Mouse (Mus musculus) CH12.LX (cell line): ENCODE measurements around the gene Arpc5. TPM values are rescaled to one million over a fixed set of nuclear protein-coding genes. Genes with fewer than 3 reads are reported as not detected.
A peak's percentile ranks its signal among the peaks of the same experiment; 100 is the strongest.

Source experiments
- DNase-seq: peaks from one replicate; pipeline ENCODE4 v3.0.0-alpha.2; 2013; ENCODE audit errors: extremely low read depth
- H3K27ac ChIP-seq: 2 replicates; pipeline ENCODE4 v1.5.1; 2012; ENCODE audit warnings: low read depth, mild to moderate bottlenecking, control low read depth, moderate library complexity; ENCODE audit not compliant: insufficient read depth
- H3K27me3 ChIP-seq: replicated peaks from 2 replicates; pipeline ENCODE3; 2012; ENCODE audit warnings: inconsistent platforms
- H3K36me3 ChIP-seq, 2 experiments: replicated peaks in 1 of 2; 2 replicates each; pipeline versions ENCODE3 to v1.6.1; 2012; ENCODE audit warnings: inconsistent platforms in 1 of 2, low read length in 1 of 2, mild to moderate bottlenecking in 1 of 2, mixed read lengths in 1 of 2, moderate library complexity in 1 of 2; ENCODE audit not compliant: control insufficient read depth in 1 of 2, insufficient read depth in 1 of 2
- H3K4me1 ChIP-seq, 2 experiments: 2 replicates each; pipeline ENCODE4 v1.6.1; 2012; ENCODE audit warnings: inconsistent platforms in 1 of 2, moderate library complexity in 1 of 2; ENCODE audit not compliant: insufficient read depth in 2 of 2, control insufficient read depth in 1 of 2
- H3K4me2 ChIP-seq: 2 replicates; pipeline ENCODE4 v1.6.1; 2012; ENCODE audit warnings: low read depth, mild to moderate bottlenecking, control low read depth; ENCODE audit not compliant: poor library complexity, insufficient read depth, severe bottlenecking
- H3K4me3 ChIP-seq, 3 experiments: fragments of 150-350 bp in 1 of 3; sonication (generic) in 1 of 3; replicated peaks in 1 of 3; 2 replicates each; pipeline versions ENCODE3 to v1.5.1; 2011 to 2012; ENCODE audit warnings: low read depth in 2 of 3, low read length in 2 of 3, mild to moderate bottlenecking in 2 of 3, moderate library complexity in 2 of 3, control low read depth in 1 of 3, improper control_type of control experiment in 1 of 3, inconsistent platforms in 1 of 3, mixed read lengths in 1 of 3; ENCODE audit not compliant: poor library complexity in 1 of 3
- H3K79me2 ChIP-seq: replicated peaks from 2 replicates; pipeline ENCODE4 v1.6.1; 2012; ENCODE audit warnings: mild to moderate bottlenecking, moderate library complexity; ENCODE audit not compliant: control insufficient read depth, poor library complexity, insufficient read depth, severe bottlenecking; ENCODE audit errors: extremely low read depth
- H3K9ac ChIP-seq: 2 replicates; pipeline ENCODE4 v1.6.1; 2012; ENCODE audit warnings: low read depth, mild to moderate bottlenecking, control low read depth, moderate library complexity; ENCODE audit not compliant: insufficient read depth
- H3K9me3 ChIP-seq: replicated peaks from 2 replicates; pipeline ENCODE3; 2012; ENCODE audit warnings: low read length, inconsistent platforms, mixed read lengths
- BHLHE40 ChIP-seq: IDR thresholded peaks from 2 replicates; pipeline ENCODE4 v1.6.1; 2011; ENCODE audit warnings: mild to moderate bottlenecking, low read depth, low read length, improper control_type of control experiment
- CHD1 ChIP-seq: IDR thresholded peaks from 2 replicates; pipeline ENCODE4 v1.6.1; 2012; ENCODE audit warnings: low read depth, low read length, improper control_type of control experiment, inconsistent platforms
- CHD2 ChIP-seq: IDR thresholded peaks from 2 replicates; pipeline ENCODE4 v1.6.1; 2011; ENCODE audit warnings: low read length, improper control_type of control experiment
- CTCF ChIP-seq, 2 experiments: IDR thresholded peaks in 1 of 2; conservative IDR thresholded peaks in 1 of 2; 2 replicates each; pipeline ENCODE4 v1.5.1; 2011 to 2012; ENCODE audit warnings: low read depth in 2 of 2, low read length in 2 of 2, improper control_type of control experiment in 1 of 2, inconsistent platforms in 1 of 2, mild to moderate bottlenecking in 1 of 2, moderate library complexity in 1 of 2
- E2F4 ChIP-seq: IDR thresholded peaks from 2 replicates; pipeline ENCODE4 v1.6.1; 2011; ENCODE audit warnings: low read depth, low read length, improper control_type of control experiment; ENCODE audit not compliant: insufficient replicate concordance
- ETS1 ChIP-seq: conservative IDR thresholded peaks from 2 replicates; pipeline ENCODE4 v1.6.1; 2012; ENCODE audit warnings: low read depth, mild to moderate bottlenecking, inconsistent platforms, low read length, improper control_type of control experiment, moderate library complexity
- GABPA ChIP-seq: IDR thresholded peaks from 2 replicates; pipeline ENCODE4 v1.6.1; 2012; ENCODE audit warnings: low read depth, low read length, improper control_type of control experiment, inconsistent platforms; ENCODE audit not compliant: insufficient replicate concordance
- HCFC1 ChIP-seq: IDR thresholded peaks from 2 replicates; pipeline ENCODE4 v1.6.1; 2012; ENCODE audit warnings: low read depth, mild to moderate bottlenecking, inconsistent platforms, low read length, improper control_type of control experiment
- JUN ChIP-seq: IDR thresholded peaks from 2 replicates; pipeline ENCODE4 v1.6.1; 2011; ENCODE audit warnings: low read depth, mild to moderate bottlenecking, low read length, improper control_type of control experiment, moderate library complexity; ENCODE audit not compliant: insufficient read depth
- JUND ChIP-seq: conservative IDR thresholded peaks from 2 replicates; pipeline ENCODE4 v1.6.1; 2011; ENCODE audit warnings: low read depth, low read length, improper control_type of control experiment
- KAT2A ChIP-seq: IDR thresholded peaks from 2 replicates; pipeline ENCODE4 v1.6.1; 2012; ENCODE audit warnings: low read length, improper control_type of control experiment, inconsistent platforms; ENCODE audit not compliant: insufficient replicate concordance
- MAFK ChIP-seq: IDR thresholded peaks from 2 replicates; pipeline ENCODE4 v1.6.1; 2011; ENCODE audit warnings: low read length, improper control_type of control experiment; ENCODE audit not compliant: insufficient replicate concordance
- MAX ChIP-seq: IDR thresholded peaks from 2 replicates; pipeline ENCODE4 v1.6.1; 2011; ENCODE audit warnings: low read length, improper control_type of control experiment
- MAZ ChIP-seq: IDR thresholded peaks from 2 replicates; pipeline ENCODE4 v1.6.1; 2012; ENCODE audit warnings: low read depth, mild to moderate bottlenecking, inconsistent platforms, low read length, improper control_type of control experiment, moderate library complexity
- MEF2A ChIP-seq: IDR thresholded peaks from 2 replicates; pipeline ENCODE4 v1.6.1; 2014; ENCODE audit warnings: low read depth, mild to moderate bottlenecking, inconsistent platforms, low read length, improper control_type of control experiment, borderline replicate concordance
- MXI1 ChIP-seq: IDR thresholded peaks from 2 replicates; pipeline ENCODE4 v1.6.1; 2011; ENCODE audit warnings: mild to moderate bottlenecking, low read depth, low read length, improper control_type of control experiment
- MYC ChIP-seq: IDR thresholded peaks from 2 replicates; pipeline ENCODE4 v1.6.1; 2011; ENCODE audit warnings: low read depth, mild to moderate bottlenecking, improper control_type of control experiment, low read length
- PAX5 ChIP-seq: IDR thresholded peaks from 2 replicates; pipeline ENCODE4 v1.6.1; 2012; ENCODE audit warnings: low read length, inconsistent platforms, mixed read lengths
- POLR2A ChIP-seq: IDR thresholded peaks from 2 replicates; pipeline ENCODE4 v1.6.1; 2011; ENCODE audit warnings: low read depth, mild to moderate bottlenecking, improper control_type of control experiment, low read length
- RCOR1 ChIP-seq: conservative IDR thresholded peaks from 2 replicates; pipeline ENCODE4 v1.6.1; 2012; ENCODE audit warnings: low read depth, mild to moderate bottlenecking, inconsistent platforms, low read length, improper control_type of control experiment
- dilution Hi-C: fragments of 300-500 bp; cut with MboI; formaldehyde crosslinking; loops from 2 replicates; pipeline ENCODE4 v1.14.3; 2020; ENCODE audit warnings: low sequenced_read_pairs; ENCODE audit not compliant: extremely low pct_unique_long_range_greater_than_20kb, extremely low pct_ligation_motif_present
- in situ Hi-C: fragments of 300-500 bp; cut with MboI; formaldehyde crosslinking; loops from 3 replicates; pipeline ENCODE4 v1.14.3; 2019; ENCODE audit warnings: low sequenced_read_pairs, low pct_ligation_motif_present, low pct_unique_long_range_greater_than_20kb, mixed read lengths
- polyA plus RNA-seq: library from polyadenylated mRNA; unstranded; fragments of >175 nt; gene quantifications from 2 replicates; pipeline ENCODE4 v1.2.1, GENCODE M21; 2012; ENCODE audit warnings: low read depth; ENCODE audit not compliant: insufficient read length
- total RNA-seq, 2 experiments: library from RNA; depleted of rRNA; stranded (reverse); fragments of 300-350 nt in 1 of 2; fragments of >200 nt in 1 of 2; gene quantifications; 2 replicates each; pipeline ENCODE4 v1.2.3; 2012 to 2014

Arpc5 gene
- total and polyA plus RNA-seq, 3 experiments = 125 to 399 (median 232) TPM

DNA sequence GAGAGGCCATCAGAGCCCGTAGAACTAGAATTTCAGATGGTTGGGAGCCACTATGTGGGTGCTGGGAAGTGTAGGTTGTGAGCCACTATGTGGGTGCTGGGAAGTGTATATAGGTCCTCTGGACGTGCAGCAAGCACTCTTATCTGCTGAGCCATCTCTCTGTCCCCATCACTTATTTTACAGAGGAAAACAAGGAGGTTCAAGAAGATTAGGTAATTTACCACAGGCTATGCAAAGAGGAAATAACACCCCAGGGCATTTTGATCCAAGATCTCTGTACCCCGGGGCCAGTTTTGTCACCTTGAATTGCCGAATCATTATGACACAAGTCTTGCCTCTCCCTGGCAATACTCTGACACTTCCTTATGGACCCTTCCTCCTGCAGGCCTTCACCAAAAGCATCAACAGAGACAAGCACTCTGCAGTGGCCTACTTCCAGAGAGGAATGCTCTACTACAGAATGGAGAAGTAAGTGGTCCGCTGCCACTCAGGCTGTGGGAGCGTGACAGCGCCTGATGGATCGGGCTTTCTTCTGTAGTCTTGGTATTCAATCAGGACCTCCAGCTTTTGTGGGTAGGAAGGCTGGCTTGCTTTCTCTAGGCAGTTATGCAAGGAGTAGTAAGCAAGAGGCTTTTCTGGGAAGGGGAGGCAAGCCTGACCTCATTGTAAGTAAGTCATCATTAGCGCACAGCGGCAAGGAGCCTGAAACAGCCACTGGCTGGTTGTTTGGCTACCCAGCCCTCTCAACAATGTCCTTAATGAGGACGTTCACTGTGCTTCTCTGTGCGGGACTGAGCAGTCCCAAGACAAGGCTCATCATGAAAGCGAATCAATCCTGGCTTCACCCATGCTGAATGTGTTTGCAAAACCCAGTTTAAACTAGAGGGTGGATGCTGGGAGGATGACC is 44.4 kb downstream of the Arpc5 start:
- no peak overlapping the region for H3K27ac ChIP-seq

DNA sequence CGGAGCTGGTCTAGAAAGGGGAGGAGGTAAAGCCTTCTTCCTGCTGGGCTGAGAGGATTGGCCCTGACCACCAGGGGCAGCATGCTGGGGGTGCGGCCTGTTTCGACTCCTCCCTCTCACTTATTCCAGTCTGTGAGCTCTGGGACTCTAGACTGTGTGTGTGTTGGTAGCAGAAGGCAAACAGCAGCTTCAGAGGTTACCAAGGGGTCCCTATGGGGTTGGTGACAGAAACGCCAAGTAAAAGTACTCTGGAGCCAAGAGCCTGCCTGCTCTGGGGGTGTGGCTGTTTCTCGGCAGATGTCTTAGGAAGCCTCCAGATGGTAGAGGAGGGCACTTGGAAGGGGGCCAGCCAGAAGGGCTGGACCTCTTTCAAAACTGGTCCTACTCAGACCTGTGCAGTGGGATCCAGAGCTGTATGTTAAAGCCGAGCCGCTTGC is 48.9 kb downstream of the Arpc5 start:
- peaks cover 3% of the 10 kb centered on the region for H3K79me2 ChIP-seq
- in situ Hi-C loops (no loop called here), dilution Hi-C loops (no loop called here)
- DNase-seq = peak; percentile 59
- TF ChIP-seq RCOR1 (no peak), PAX5 (no peak), CTCF (conservative IDR thresholded peaks at IDR 0.05 in 1 of 2, IDR thresholded peaks at IDR 0.05 in 1 of 2; ENCODE audit: low read depth in 2 of 2, low read length in 2 of 2) (peak in 1 of 2 experiments; percentile 40; a peak in 2 of 4 replicates)
- peaks cover 22 to 69% of the 10 kb centered on the region in 2 experiments for H3K4me1 ChIP-seq
- H3K9ac ChIP-seq = no peak overlapping the region
- H3K9me3 ChIP-seq = no peaks in the 10 kb centered on the region
- H3K4me2 ChIP-seq = no peak overlapping the region
- no peak overlapping the region for H3K27ac ChIP-seq
- H3K4me3 ChIP-seq = no peak overlapping the region
- H3K36me3 ChIP-seq = peaks cover 55 to 85% of the 10 kb centered on the region in 2 experiments
- no peaks in the 10 kb centered on the region for H3K27me3 ChIP-seq

More for the DNA sequence above, 44.4 kb downstream of the Arpc5 start:
- Histone ChIP-seq H3K4me1 (peaks cover 8 to 58% of the 10 kb centered on the region in 2 experiments; a peak in 3 of 4 replicates), H3K9ac (no peak overlapping the region), H3K4me3 (no peak overlapping the region), H3K36me3 (peaks cover 33 to 58% of the 10 kb centered on the region in 2 experiments), H3K79me2 (peaks cover 22% of the 10 kb centered on the region), H3K4me2 (no peak overlapping the region), H3K27me3 (no peaks in the 10 kb centered on the region), H3K9me3 (no peaks in the 10 kb centered on the region)
- in situ Hi-C loops = no loop called here
- DNase-seq = no peak
- dilution Hi-C loops = no loop called here
- TF ChIP-seq POLR2A (no peak), E2F4 (no peak), PAX5 (no peak), MAZ (no peak), MAX (no peak), HCFC1 (no peak), CHD2 (no peak), ETS1 (no peak), JUND (no peak), CHD1 (no peak), MEF2A (no peak), JUN (no peak), KAT2A (no peak), MXI1 (no peak), GABPA (no peak), MYC (no peak), MAFK (no peak), BHLHE40 (no peak)
